ENCODE assay signal across 8 mouse cellular contexts in genomic region chr4:135954241-135954640, GRCm38 (mm10). TPM values are rescaled to one million over a fixed set of nuclear protein-coding genes. Genes with fewer than 3 reads are reported as not detected.
A peak's percentile ranks its signal among the peaks of the same experiment; 100 is the strongest.
DNase-seq lines count a peak whose midpoint lies in the region; ATAC-seq lines count a peak whose summit lies in the region.

No protein-coding gene starts in this region.

- H3K9me3 ChIP-seq in embryonic facial prominence, embryonic 11.5 days (replicated peaks; ENCODE audit: control insufficient read depth, low read length) = no peaks in the 10 kb centered on the region
- no peaks in the 10 kb centered on the region for H3K9me3 ChIP-seq in liver, embryonic 11.5 days (ENCODE audit: control insufficient read depth, low read length)

- ATAC-seq in embryonic facial prominence, embryonic 11.5 days (replicated peaks; ENCODE audit: insufficient number of reproducible peaks, low FRiP score, low TSS enrichment, low read depth) = no peak; the same call in 1 of the 2 replicates
- 0 out of 2 replicates have a peak, but pooled peaks have one; percentile 50 for ATAC-seq in liver, embryonic 11.5 days (replicated peaks; ENCODE audit: low FRiP score)
- ATAC-seq in monocyte, adult 5-6 weeks (replicated peaks; ENCODE audit: insufficient number of reproducible peaks, low FRiP score, low TSS enrichment, poor library complexity, severe bottlenecking) = peak; percentile 70

- H3K4me2 ChIP-seq in embryonic facial prominence, embryonic 11.5 days (ENCODE audit: low read depth, low read length) = no peak overlapping the region
- no peak overlapping the region for H3K4me2 ChIP-seq in liver, embryonic 11.5 days

- no peak overlapping the region for H3K27ac ChIP-seq in embryonic facial prominence, embryonic 11.5 days (replicated peaks; ENCODE audit: low read depth, low read length)
- H3K27ac ChIP-seq in liver, embryonic 11.5 days (ENCODE audit: low read depth, low read length) = no peak overlapping the region

- peak; percentile 59 for DNase-seq in ovary, postnatal 10 days (ENCODE audit: low spot score)
- DNase-seq in ovary, adult 18-20 months (ENCODE audit: low spot score) = no peak
- DNase-seq in adrenal gland, postnatal 14 days = peak; percentile 84
- DNase-seq in embryonic facial prominence, embryonic 11.5 days (ENCODE audit: low spot score) = peak; percentile 81
- peak; percentile 86 for DNase-seq in heart, postnatal 4 days
- peak; percentile 66 for DNase-seq in liver, embryonic 11.5 days (ENCODE audit: low spot score)
- peak; percentile 48 to 81 for DNase-seq in thymus, postnatal 10 days (ENCODE audit: low spot score in 2 of 2)

- no peaks in the 10 kb centered on the region; the same call in 1 of the 2 replicates for H3K36me3 ChIP-seq in embryonic facial prominence, embryonic 11.5 days (replicated peaks; ENCODE audit: control insufficient read depth, insufficient read depth, low read depth, low read length)
- H3K36me3 ChIP-seq in liver, embryonic 11.5 days (ENCODE audit: control insufficient read depth, insufficient read depth, low read length) = peaks cover 23% of the 10 kb centered on the region

- H3K4me3 ChIP-seq in embryonic facial prominence, embryonic 11.5 days (ENCODE audit: low read depth, low read length) = no peak overlapping the region
- no peak overlapping the region for H3K4me3 ChIP-seq in liver, embryonic 11.5 days (ENCODE audit: low read depth, low read length)

- no peaks in the 10 kb centered on the region for H3K4me1 ChIP-seq in embryonic facial prominence, embryonic 11.5 days (ENCODE audit: control insufficient read depth, insufficient read depth, low read length)
- peaks cover 3% of the 10 kb centered on the region; the same call in 1 of the 2 replicates for H3K4me1 ChIP-seq in liver, embryonic 11.5 days (replicated peaks; ENCODE audit: control insufficient read depth, insufficient read depth, low read length)

- no peak overlapping the region for H3K9ac ChIP-seq in embryonic facial prominence, embryonic 11.5 days (replicated peaks; ENCODE audit: low read length)
- H3K9ac ChIP-seq in liver, embryonic 11.5 days (ENCODE audit: low read depth, low read length) = no peak overlapping the region

- WGBS in embryonic facial prominence, embryonic 11.5 days = 15% methylated on average over 2 of the region's 2 CpGs
- WGBS in liver, embryonic 11.5 days = 15% methylated on average over 2 of the region's 2 CpGs

- no peaks in the 10 kb centered on the region for H3K27me3 ChIP-seq in embryonic facial prominence, embryonic 11.5 days (ENCODE audit: control insufficient read depth, insufficient read depth, low read length)
- no peaks in the 10 kb centered on the region for H3K27me3 ChIP-seq in liver, embryonic 11.5 days (replicated peaks; ENCODE audit: control insufficient read depth, insufficient read depth, low read length)

RNA-seq across cellular contexts. Expression of gene Hmgcl, which starts 8.0 kb away (rescaled TPM):
- 64.6 and 76.0 TPM in 2 replicates for total RNA-seq in adrenal gland, postnatal 14 days (2021)
- 67.0 and 76.0 TPM in 2 replicates for polyA plus RNA-seq in embryonic facial prominence, embryonic 11.5 days (2014; fragmentation: Nextera tagmentation; extraction: Ambion mirVana)
- total RNA-seq in heart, postnatal 4 days (2021) = 10 to 100 TPM; 52.2 to 59.8 TPM
- polyA plus RNA-seq in liver, embryonic 11.5 days (2014; fragmentation: Nextera tagmentation; extraction: Ambion mirVana) = 97.1 and 104 TPM in 2 replicates
- total RNA-seq in monocyte, adult 5-6 weeks (2017) = 56.8 to 67.9 TPM (median 60.9 TPM) in 3 replicates

RNA-seq across cellular contexts. Expression of gene Gale, which starts 9.3 kb away (rescaled TPM):
- total RNA-seq in adrenal gland, postnatal 14 days (2021) = 16.4 and 16.6 TPM in 2 replicates
- 23.1 and 25.8 TPM in 2 replicates for polyA plus RNA-seq in embryonic facial prominence, embryonic 11.5 days (2014; fragmentation: Nextera tagmentation; extraction: Ambion mirVana)
- total RNA-seq in heart, postnatal 4 days (2021) = 1 to 10 TPM; 7.6 to 9.8 TPM
- 47.7 and 49.8 TPM in 2 replicates for polyA plus RNA-seq in liver, embryonic 11.5 days (2014; fragmentation: Nextera tagmentation; extraction: Ambion mirVana)
- 1.5 to 3.7 TPM (median 2.7 TPM) in 3 replicates for total RNA-seq in monocyte, adult 5-6 weeks (2017)

RNA-seq across cellular contexts. Expression of gene Lypla2, which starts 18.2 kb away (rescaled TPM):
- 57.2 and 63.9 TPM in 2 replicates for total RNA-seq in adrenal gland, postnatal 14 days (2021)
- 99.6 and 114 TPM in 2 replicates for polyA plus RNA-seq in embryonic facial prominence, embryonic 11.5 days (2014; fragmentation: Nextera tagmentation; extraction: Ambion mirVana)
- total RNA-seq in heart, postnatal 4 days (2021) = 10 to 100 TPM; 46.3 to 46.9 TPM
- polyA plus RNA-seq in liver, embryonic 11.5 days (2014; fragmentation: Nextera tagmentation; extraction: Ambion mirVana) = 104 and 106 TPM in 2 replicates
- 28.2 to 39.4 TPM (median 36.0 TPM) in 3 replicates for total RNA-seq in monocyte, adult 5-6 weeks (2017)

RNA-seq across cellular contexts. Expression of gene Pithd1, which starts 32.8 kb away (rescaled TPM):
- total RNA-seq in adrenal gland, postnatal 14 days (2021) = 27.1 and 33.8 TPM in 2 replicates
- polyA plus RNA-seq in embryonic facial prominence, embryonic 11.5 days (2014; fragmentation: Nextera tagmentation; extraction: Ambion mirVana) = 65.3 and 67.9 TPM in 2 replicates
- 10 to 100 TPM; 17.1 to 18.3 TPM for total RNA-seq in heart, postnatal 4 days (2021)
- polyA plus RNA-seq in liver, embryonic 11.5 days (2014; fragmentation: Nextera tagmentation; extraction: Ambion mirVana) = 96.9 and 106 TPM in 2 replicates
- 33.5 to 49.4 TPM (median 35.4 TPM) in 3 replicates for total RNA-seq in monocyte, adult 5-6 weeks (2017)

RNA-seq across cellular contexts. Expression of gene Fuca1, which starts 33.7 kb away (rescaled TPM):
- total RNA-seq in adrenal gland, postnatal 14 days (2021) = 90.1 and 94.3 TPM in 2 replicates
- 39.2 and 45.5 TPM in 2 replicates for polyA plus RNA-seq in embryonic facial prominence, embryonic 11.5 days (2014; fragmentation: Nextera tagmentation; extraction: Ambion mirVana)
- total RNA-seq in heart, postnatal 4 days (2021) = 10 to 100 TPM; 42.4 to 45.9 TPM
- polyA plus RNA-seq in liver, embryonic 11.5 days (2014; fragmentation: Nextera tagmentation; extraction: Ambion mirVana) = 39.6 and 47.7 TPM in 2 replicates
- total RNA-seq in monocyte, adult 5-6 weeks (2017) = 180 to 259 TPM (median 226 TPM) in 3 replicates
